In the genomic region with DNA sequence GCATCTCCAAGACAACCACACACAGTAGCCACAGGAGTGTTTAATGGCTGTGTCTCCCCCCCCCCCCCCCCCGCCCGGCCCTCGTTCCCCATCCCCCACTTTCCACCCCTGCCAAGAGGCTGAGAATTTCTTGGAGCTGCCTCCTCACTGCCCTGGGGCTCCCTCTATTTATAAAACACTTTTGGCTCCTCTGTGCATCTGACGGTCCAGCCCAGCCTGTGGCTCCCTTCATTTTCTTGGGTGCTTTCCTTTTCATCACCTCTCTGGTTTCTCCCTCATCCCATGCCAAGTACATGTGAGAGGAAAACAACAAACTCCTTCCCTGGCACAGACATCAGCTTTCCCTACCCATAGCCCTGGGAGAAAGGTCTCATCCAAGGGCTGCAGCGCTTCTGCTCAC, we compare ENCODE assay signal across 18 mouse cellular contexts.
A peak's percentile ranks its signal among the peaks of the same experiment; 100 is the strongest.
DNase-seq lines count a peak whose midpoint lies in the region; ATAC-seq lines count a peak whose summit lies in the region.
"Had no signal": no experiment of that assay in that cellular context is flagged by ENCODE, and none has a peak within 500 bp of the region (broad histone marks: within the 10 kb centered on the region; RNA-seq: fewer than 3 reads in every experiment).

No protein-coding gene starts in this region.

- no peak overlapping the region for H3K4me2 ChIP-seq in liver, embryonic 11.5 days
- H3K4me2 ChIP-seq: hindbrain, embryonic 12.5 days; liver, embryonic 13.5 days; lung, embryonic 15.5 days had no signal

- no peaks in the 10 kb centered on the region for H3K36me3 ChIP-seq in liver, embryonic 11.5 days (ENCODE audit: control insufficient read depth, insufficient read depth, low read length)
- H3K36me3 ChIP-seq: embryonic facial prominence, embryonic 10.5 days; hindbrain, embryonic 12.5 days; liver, embryonic 13.5 days; lung, embryonic 15.5 days had no signal

- intact Hi-C loops in left cerebral cortex, postnatal 4 days (cut with DNase I) = no loop called here
- intact Hi-C loops in left cerebral cortex, postnatal 25 days (cut with DNase I) = no loop called here

- H3K27me3 ChIP-seq in liver, embryonic 11.5 days (replicated peaks; ENCODE audit: control insufficient read depth, insufficient read depth, low read length) = no peaks in the 10 kb centered on the region
- H3K27me3 ChIP-seq: hindbrain, embryonic 12.5 days; liver, embryonic 13.5 days; lung, embryonic 15.5 days had no signal

- H3K4me3 ChIP-seq in liver, embryonic 11.5 days (ENCODE audit: low read depth, low read length) = no peak overlapping the region
- H3K4me3 ChIP-seq: embryonic facial prominence, embryonic 10.5 days; hindbrain, embryonic 12.5 days; layer of hippocampus, adult 2 months; liver, embryonic 13.5 days; lung, embryonic 15.5 days; myocyte had no signal

- WGBS in liver, embryonic 11.5 days = 83% methylated on average over 2 of the region's 5 CpGs

- no peaks in the 10 kb centered on the region for H3K4me1 ChIP-seq in liver, embryonic 11.5 days (replicated peaks; ENCODE audit: control insufficient read depth, insufficient read depth, low read length)
- H3K4me1 ChIP-seq: hindbrain, embryonic 12.5 days; liver, embryonic 13.5 days; lung, embryonic 15.5 days had no signal

- H3K9ac ChIP-seq in liver, embryonic 11.5 days (ENCODE audit: low read depth, low read length) = no peak overlapping the region
- H3K9ac ChIP-seq: hindbrain, embryonic 12.5 days; liver, embryonic 13.5 days; lung, embryonic 15.5 days had no signal

- DNase-seq in gastrocnemius, adult 18-20 months (ENCODE audit: low spot score) = peak; percentile 78
- no peak for DNase-seq in gastrocnemius, postnatal 4 days (ENCODE audit: low spot score in 2 of 2)
- peak; percentile 4 for DNase-seq in left cerebral cortex, postnatal 4 days
- DNase-seq in left cerebral cortex, postnatal 25 days (ENCODE audit: low spot score in 2 of 2) = no peak
- DNase-seq in gastrocnemius, postnatal 10 days = peak; percentile 10
- peak; percentile 16 for DNase-seq in heart, postnatal 4 days
- DNase-seq in adipocyte (ENCODE audit: low spot score) = no peak
- no peak for DNase-seq in liver, embryonic 11.5 days (ENCODE audit: low spot score)
- DNase-seq: liver, embryonic 13.5 days; midbrain, embryonic 14.5 days; right cerebral cortex, postnatal 14 days had no signal

- H3K9me3 ChIP-seq in liver, embryonic 11.5 days (ENCODE audit: control insufficient read depth, low read length) = no peaks in the 10 kb centered on the region
- H3K9me3 ChIP-seq: embryonic facial prominence, embryonic 10.5 days; hindbrain, embryonic 12.5 days; liver, embryonic 13.5 days; lung, embryonic 15.5 days had no signal

- no peak overlapping the region for H3K27ac ChIP-seq in liver, embryonic 11.5 days (ENCODE audit: low read depth, low read length)
- H3K27ac ChIP-seq: embryonic facial prominence, embryonic 10.5 days; hindbrain, embryonic 12.5 days; kidney, postnatal 0 days; layer of hippocampus, adult 2 months; liver, embryonic 13.5 days; lung, embryonic 15.5 days; stomach, postnatal 0 days had no signal

- no peak for ATAC-seq in liver, embryonic 11.5 days (replicated peaks; ENCODE audit: low FRiP score)

Comparison
In these comparisons a context has a peak if more than half of its experiments do, and no peak if none do; other contexts are left out.
1. DNase-seq: peak in gastrocnemius, adult 18-20 months (single experiment), left cerebral cortex, postnatal 4 days (single experiment), gastrocnemius, postnatal 10 days (single experiment) and heart, postnatal 4 days (single experiment); none in gastrocnemius, postnatal 4 days (0 of 2), left cerebral cortex, postnatal 25 days (0 of 2), adipocyte (single experiment) and liver, embryonic 11.5 days (single experiment).